Mouse (Mus musculus): ENCODE measurements at regions not wholly inside any gene's neighbourhood (a gene's known extent, or its start where the extent isn't known, plus 50 kb on each side); places are given as distances from the start of the nearest gene placed in this dataset.

DNA sequence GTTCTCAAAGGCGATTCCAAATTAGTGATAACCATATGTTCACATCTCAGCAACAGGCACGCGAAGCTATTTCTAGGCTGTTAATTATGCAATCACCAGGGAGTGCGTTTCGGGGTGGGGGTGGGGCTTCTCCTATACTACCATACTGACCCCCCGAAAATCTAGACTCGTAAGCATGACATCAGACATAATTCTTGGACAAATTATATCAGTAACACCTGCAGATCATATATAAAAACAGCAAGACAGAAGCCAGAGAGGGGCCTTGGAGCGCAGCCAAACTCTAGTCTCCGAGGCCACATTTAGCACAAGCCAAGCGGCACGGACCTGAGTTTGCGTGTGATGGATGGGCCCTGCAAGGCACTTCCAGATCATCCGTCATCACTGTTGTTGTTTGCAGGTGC lies 359.2 kb upstream of the Cd180 start:
- Histone ChIP-seq H3K4me3 (ENCODE audit: low read depth, low read length) (no peak overlapping the region), H3K4me1 (ENCODE audit: insufficient read depth, low read length) (no peaks in the 10 kb centered on the region)

GRCm38 (mm10) chr13:102343236-102343635 lies 350.1 kb upstream of the Cd180 start:
- Histone ChIP-seq H3K9ac (replicated peaks; ENCODE audit: low read length, poor library complexity, severe bottlenecking) (no peak overlapping the region), H3K4me2 (ENCODE audit: low read depth, low read length, poor library complexity, severe bottlenecking) (no peak overlapping the region), H3K9me3 (ENCODE audit: low read length) (no peaks in the 10 kb centered on the region), H3K27ac (ENCODE audit: low read depth, low read length) (no peak overlapping the region), H3K36me3 (ENCODE audit: insufficient read depth, low read length) (no peaks in the 10 kb centered on the region), H3K4me3 (ENCODE audit: low read depth, low read length) (no peak overlapping the region), H3K27me3 (ENCODE audit: insufficient read depth, low read length) (no peaks in the 10 kb centered on the region), H3K4me1 (ENCODE audit: insufficient read depth, low read length) (no peaks in the 10 kb centered on the region)
- no peak for DNase-seq (ENCODE audit: low spot score)
- no peak for ATAC-seq (ENCODE audit: low FRiP score)
- WGBS, result 92% methylated on average over 2 of the region's 2 CpGs
- no peak for TF ChIP-seq CTCF (IDR thresholded peaks at IDR 0.05)

More for the DNA sequence above, 359.2 kb upstream of the Cd180 start:
- Histone ChIP-seq H3K27ac (ENCODE audit: low read depth, low read length) (no peak overlapping the region), H3K9ac (replicated peaks; ENCODE audit: low read length, poor library complexity, severe bottlenecking) (no peak overlapping the region), H3K36me3 (ENCODE audit: insufficient read depth, low read length) (no peaks in the 10 kb centered on the region), H3K9me3 (ENCODE audit: low read length) (no peaks in the 10 kb centered on the region), H3K27me3 (ENCODE audit: insufficient read depth, low read length) (no peaks in the 10 kb centered on the region), H3K4me2 (ENCODE audit: low read depth, low read length, poor library complexity, severe bottlenecking) (no peak overlapping the region; the same call in 1 of the 2 replicates)
- ATAC-seq (ENCODE audit: low FRiP score), result no peak
- no peak for TF ChIP-seq CTCF (IDR thresholded peaks at IDR 0.05)
- DNase-seq (ENCODE audit: low spot score), result peak; percentile 76
- 64% methylated on average over 13 of the region's 13 CpGs for WGBS

DNA sequence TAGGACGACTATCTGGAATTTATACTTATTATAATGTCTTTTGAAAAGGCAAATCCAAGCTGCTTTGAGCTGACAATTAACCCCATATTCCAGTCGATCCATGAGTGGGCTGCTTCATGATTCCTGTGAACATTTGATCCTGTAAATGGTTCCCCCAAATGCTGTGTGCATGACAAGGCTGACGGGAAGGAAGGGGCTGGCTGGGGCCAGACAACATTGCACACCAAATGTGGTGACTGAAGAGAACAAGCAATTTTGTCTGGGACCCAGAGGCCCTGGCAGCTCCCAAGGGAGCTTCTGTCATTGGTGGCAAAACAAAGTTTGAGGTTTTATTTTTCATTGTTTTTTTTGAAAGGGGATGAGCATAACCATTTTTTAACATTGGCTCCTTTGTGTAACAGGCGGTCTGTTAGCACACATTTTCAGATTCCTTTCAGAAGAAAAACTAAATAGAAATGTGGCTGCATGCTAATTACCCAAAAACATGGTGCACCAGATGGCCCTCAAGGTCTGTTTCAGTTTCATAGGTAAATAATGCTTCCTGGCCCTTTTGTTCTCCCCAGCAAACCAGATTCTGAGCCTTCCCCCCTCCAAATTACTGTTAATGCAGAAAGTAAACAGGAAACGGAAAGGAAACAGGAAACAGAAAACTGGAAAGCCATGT lies 348.6 kb upstream of the Cd180 start:
- Histone ChIP-seq H3K4me2 (ENCODE audit: low read depth, low read length, poor library complexity, severe bottlenecking) (no peak overlapping the region), H3K9ac (replicated peaks; ENCODE audit: low read length, poor library complexity, severe bottlenecking) (no peak overlapping the region), H3K9me3 (ENCODE audit: low read length) (no peaks in the 10 kb centered on the region), H3K36me3 (ENCODE audit: insufficient read depth, low read length) (no peaks in the 10 kb centered on the region), H3K4me1 (ENCODE audit: insufficient read depth, low read length) (no peaks in the 10 kb centered on the region), H3K27me3 (ENCODE audit: insufficient read depth, low read length) (no peaks in the 10 kb centered on the region), H3K27ac (ENCODE audit: low read depth, low read length) (no peak overlapping the region), H3K4me3 (ENCODE audit: low read depth, low read length) (no peak overlapping the region)
- 70% methylated on average over 5 of the region's 5 CpGs for WGBS
- ATAC-seq (ENCODE audit: low FRiP score) (no peak), DNase-seq (ENCODE audit: low spot score) (no peak)
- no peak for TF ChIP-seq CTCF (IDR thresholded peaks at IDR 0.05)

- Histone ChIP-seq H3K9ac (replicated peaks; ENCODE audit: low read length, poor library complexity, severe bottlenecking) (no peak overlapping the region), H3K4me3 (ENCODE audit: low read depth, low read length) (no peak overlapping the region), H3K4me2 (ENCODE audit: low read depth, low read length, poor library complexity, severe bottlenecking) (no peak overlapping the region), H3K27me3 (ENCODE audit: insufficient read depth, low read length) (no peaks in the 10 kb centered on the region), H3K9me3 (ENCODE audit: low read length) (no peaks in the 10 kb centered on the region), H3K36me3 (ENCODE audit: insufficient read depth, low read length) (no peaks in the 10 kb centered on the region), H3K4me1 (ENCODE audit: insufficient read depth, low read length) (no peaks in the 10 kb centered on the region), H3K27ac (ENCODE audit: low read depth, low read length) (no peak overlapping the region)
- TF ChIP-seq CTCF (IDR thresholded peaks at IDR 0.05), result no peak
- ATAC-seq (ENCODE audit: low FRiP score), result no peak
- DNase-seq (ENCODE audit: low spot score), result no peak
- WGBS, result 89% methylated on average over 1 of the region's 1 CpGs
These were observed 343.9 kb upstream of the Cd180 start for GRCm38 (mm10) chr13:102349493-102349892.

GRCm38 (mm10) chr13:102352073-102352854 lies 341.1 kb upstream of the Cd180 start:
- Histone ChIP-seq H3K4me3 (ENCODE audit: low read depth, low read length) (no peak overlapping the region), H3K36me3 (ENCODE audit: insufficient read depth, low read length) (no peaks in the 10 kb centered on the region), H3K4me1 (ENCODE audit: insufficient read depth, low read length) (no peaks in the 10 kb centered on the region), H3K9ac (replicated peaks; ENCODE audit: low read length, poor library complexity, severe bottlenecking) (no peak overlapping the region), H3K9me3 (ENCODE audit: low read length) (no peaks in the 10 kb centered on the region), H3K4me2 (ENCODE audit: low read depth, low read length, poor library complexity, severe bottlenecking) (no peak overlapping the region), H3K27ac (ENCODE audit: low read depth, low read length) (no peak overlapping the region), H3K27me3 (ENCODE audit: insufficient read depth, low read length) (no peaks in the 10 kb centered on the region)
- TF ChIP-seq CTCF (IDR thresholded peaks at IDR 0.05), result no peak
- 66% methylated on average over 10 of the region's 10 CpGs for WGBS
- ATAC-seq (ENCODE audit: low FRiP score) (no peak), DNase-seq (ENCODE audit: low spot score) (no peak)

- no peaks in the 10 kb centered on the region for H3K9me3 ChIP-seq (ENCODE audit: low read length)
- 53% methylated on average over 1 of the region's 1 CpGs for WGBS
- no peaks in the 10 kb centered on the region for H3K36me3 ChIP-seq (ENCODE audit: insufficient read depth, low read length)
- no peak overlapping the region for H3K9ac ChIP-seq (replicated peaks; ENCODE audit: low read length, poor library complexity, severe bottlenecking)
- no peak for TF ChIP-seq CTCF (IDR thresholded peaks at IDR 0.05)
- DNase-seq (ENCODE audit: low spot score) (peak; percentile 49), ATAC-seq (ENCODE audit: low FRiP score) (no peak)
- H3K4me2 ChIP-seq (ENCODE audit: low read depth, low read length, poor library complexity, severe bottlenecking), result no peak overlapping the region
- no peaks in the 10 kb centered on the region for H3K4me1 ChIP-seq (ENCODE audit: insufficient read depth, low read length)
- no peaks in the 10 kb centered on the region for H3K27me3 ChIP-seq (ENCODE audit: insufficient read depth, low read length)
- H3K4me3 ChIP-seq (ENCODE audit: low read depth, low read length), result no peak overlapping the region
- no peak overlapping the region for H3K27ac ChIP-seq (ENCODE audit: low read depth, low read length)
These were observed 337.8 kb upstream of the Cd180 start for GRCm38 (mm10) chr13:102355569-102355968.
